Mouse (Mus musculus) large intestine, adult 2 months (tissue): Measurements from ENCODE around the gene Fabp2. TPM values are rescaled to one million over a fixed set of nuclear protein-coding genes. Genes with fewer than 3 reads are reported as not detected.

ENCODE experiments used
- DNase-seq: peaks from one replicate; pipeline ENCODE4 v3.0.0-alpha.2; 2012; ENCODE audit warnings: low read depth, low spot score
- WGBS: fragments of 180-500 bp; shearing (Covaris S2); methylation state at CpG from one replicate; pipeline ENCODE4 v1.1.7; 2018; 5-methylcytosine and 5-hydroxymethylcytosine counted together
- polyA plus RNA-seq: library from polyadenylated mRNA; depleted of rRNA; stranded (reverse); fragments of >200 nt; gene quantifications from 2 replicates; pipeline ENCODE4 v1.2.3, GENCODE M21; 2012; rRNA removed

The Fabp2 gene
- polyA plus RNA-seq = 493 and 1,413 TPM in 2 replicates

DNA sequence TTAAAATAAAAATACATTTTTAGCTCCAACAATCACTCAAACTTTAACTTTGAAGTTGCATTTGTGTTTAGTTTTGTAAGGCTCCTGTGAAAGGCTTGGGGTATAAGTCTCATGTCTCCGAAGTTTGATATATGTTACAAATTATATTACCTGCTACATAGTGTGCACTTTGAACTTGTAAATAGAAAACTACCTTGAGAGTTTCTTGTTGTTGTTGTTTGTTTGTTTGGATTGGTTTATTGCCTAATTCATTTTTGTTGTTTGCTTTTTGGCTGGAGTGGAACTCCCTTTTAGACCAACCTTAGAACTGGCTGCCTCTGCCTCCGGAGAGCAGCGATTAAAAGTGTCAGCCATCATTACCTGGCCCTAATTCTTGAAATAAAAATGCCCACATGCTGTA is at the start of gene Fabp2:
Gene Fabp2 (plus strand): TSS at position 301 of the 400 bp plus-strand sequence.
- DNase-seq = no peak
- WGBS = 36% methylated on average over 3 of the region's 3 CpGs

DNA sequence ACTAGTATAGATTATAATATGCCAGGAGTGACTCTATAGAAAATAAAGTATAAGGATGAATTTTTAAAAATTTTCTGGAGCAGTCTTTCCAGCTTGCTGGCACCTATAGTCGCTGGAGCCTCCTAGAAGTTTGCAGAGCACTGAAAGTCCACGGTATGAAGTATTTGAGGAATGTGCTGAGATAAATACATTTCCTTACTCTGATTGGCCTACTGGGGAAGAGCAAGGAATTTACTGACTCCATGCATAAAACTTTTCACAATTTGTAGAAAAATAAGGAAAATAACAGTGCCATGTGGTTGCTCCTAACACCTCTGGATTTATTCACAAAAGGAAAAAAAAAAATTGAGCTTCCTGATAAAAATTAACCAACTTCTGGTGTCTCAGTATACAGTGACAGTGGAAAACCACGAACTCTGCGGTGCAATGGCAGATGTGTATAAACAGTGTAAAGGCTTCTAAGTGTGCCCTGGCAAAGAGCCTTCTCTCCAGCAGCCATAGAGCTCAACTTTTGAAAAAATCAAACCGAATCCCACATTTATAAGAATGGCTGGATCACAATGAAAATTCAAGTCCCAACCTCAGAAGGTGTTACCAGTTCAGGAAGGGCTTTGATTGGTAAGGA is 46.4 kb upstream of the Fabp2 start:
- WGBS = 51% methylated on average over 5 of the region's 5 CpGs
- DNase-seq = no peak

DNA sequence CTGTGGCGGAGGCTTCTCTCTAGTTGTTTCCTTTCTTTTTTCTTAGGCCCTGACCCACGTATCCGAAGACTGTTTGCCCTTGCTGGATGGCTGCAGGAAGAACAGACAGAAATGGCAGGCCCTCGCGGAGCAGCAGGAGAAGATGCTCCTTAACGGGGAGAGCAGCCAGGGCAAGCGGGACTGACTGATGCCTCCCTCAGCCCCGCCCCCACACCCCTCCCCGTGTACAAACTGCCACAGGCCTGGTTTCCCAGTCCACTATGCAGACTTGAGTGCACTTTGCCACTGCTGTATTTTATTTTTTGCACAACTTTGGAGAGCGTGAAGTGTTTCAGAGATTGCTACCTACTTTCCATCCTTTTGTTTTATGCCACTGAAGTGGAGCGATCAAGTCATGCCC is 39.7 kb upstream of the Fabp2 start:
- 73% methylated on average over 11 of the region's 11 CpGs for WGBS
- no peak for DNase-seq

DNA sequence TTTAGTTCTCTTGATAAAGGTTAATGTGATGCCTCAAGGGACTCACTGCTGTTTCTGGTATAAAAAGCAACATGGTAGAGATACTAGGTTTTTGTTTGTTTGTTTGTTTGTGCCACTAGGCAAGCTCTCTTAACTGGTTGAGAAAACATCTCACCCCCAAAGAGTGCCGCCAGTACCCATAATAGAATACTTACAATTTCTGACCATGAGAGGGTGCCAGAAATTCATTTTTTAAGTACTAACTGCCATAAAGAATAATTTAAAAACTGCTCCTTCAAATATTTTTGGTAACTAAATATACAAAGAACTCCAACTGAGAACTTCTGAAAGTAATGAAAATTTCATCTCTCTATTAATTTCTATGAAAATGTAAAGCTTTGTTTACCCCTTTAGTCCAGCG is 35.0 kb upstream of the Fabp2 start:
- 50% methylated on average over 2 of the region's 2 CpGs for WGBS
- no peak for DNase-seq

DNA sequence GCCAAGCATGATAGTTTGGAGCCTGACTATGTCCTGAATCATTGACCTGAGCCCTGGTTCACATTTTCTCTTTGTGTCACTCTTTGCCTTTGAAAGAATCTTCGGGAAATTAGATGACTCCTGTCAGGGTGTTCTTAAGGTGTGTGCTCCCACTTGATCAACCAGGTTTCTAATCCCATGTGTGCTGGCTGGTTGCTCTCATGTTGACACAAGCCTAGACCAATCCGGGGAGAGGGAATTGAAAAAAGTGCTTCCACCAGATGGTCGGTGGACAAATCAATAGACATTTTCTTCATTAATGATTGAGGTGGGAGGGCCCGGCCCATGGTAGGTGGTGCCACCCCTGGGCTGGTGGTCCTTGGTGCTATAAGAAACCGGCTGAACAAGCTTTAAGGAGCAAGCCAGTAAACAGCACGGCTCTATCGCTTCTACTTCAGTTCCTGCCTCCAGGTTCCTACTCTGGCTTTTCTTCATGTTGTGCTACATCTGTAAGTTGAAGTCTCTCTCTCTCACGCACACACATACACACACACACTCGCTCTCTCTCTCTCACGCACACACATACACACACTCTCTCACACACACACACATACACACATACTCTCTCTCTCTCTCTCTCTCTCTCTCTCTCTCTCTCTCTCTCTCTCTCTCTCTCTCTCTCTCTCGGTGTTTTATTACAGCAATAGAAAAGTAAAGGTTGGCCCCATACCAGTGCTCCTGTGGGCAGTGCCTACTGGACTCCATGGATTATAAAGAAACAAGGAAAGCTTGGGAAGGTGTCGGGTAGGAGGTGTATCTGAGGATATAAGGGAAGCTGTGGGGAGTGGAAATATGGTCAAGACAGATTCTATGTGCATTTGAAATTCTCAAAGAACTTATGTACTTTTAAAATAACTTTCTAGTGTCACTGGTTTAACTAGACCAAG is 34.0 kb upstream of the Fabp2 start:
- 32% methylated on average over 12 of the region's 12 CpGs for WGBS
- no peak for DNase-seq

DNA sequence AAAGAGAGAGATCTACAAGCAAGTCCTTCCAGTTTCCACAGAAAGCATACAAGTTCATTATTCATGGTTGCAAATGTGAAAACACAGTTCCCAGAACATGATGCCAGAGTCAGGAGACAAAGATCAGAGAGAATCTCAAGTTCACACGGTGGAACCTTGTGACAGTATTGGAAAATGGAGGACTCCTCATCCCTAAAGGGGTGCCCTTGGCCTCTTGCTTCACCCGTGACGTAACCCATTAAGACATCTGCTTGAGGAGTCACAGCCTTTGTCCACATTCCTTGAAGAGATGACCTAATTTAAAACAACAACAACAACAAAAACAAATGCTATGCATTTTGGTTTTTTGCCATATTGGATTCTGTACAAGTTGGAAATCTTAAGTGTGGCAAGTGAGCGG is 29.8 kb upstream of the Fabp2 start:
- WGBS = 75% methylated on average over 4 of the region's 4 CpGs
- no peak for DNase-seq

DNA sequence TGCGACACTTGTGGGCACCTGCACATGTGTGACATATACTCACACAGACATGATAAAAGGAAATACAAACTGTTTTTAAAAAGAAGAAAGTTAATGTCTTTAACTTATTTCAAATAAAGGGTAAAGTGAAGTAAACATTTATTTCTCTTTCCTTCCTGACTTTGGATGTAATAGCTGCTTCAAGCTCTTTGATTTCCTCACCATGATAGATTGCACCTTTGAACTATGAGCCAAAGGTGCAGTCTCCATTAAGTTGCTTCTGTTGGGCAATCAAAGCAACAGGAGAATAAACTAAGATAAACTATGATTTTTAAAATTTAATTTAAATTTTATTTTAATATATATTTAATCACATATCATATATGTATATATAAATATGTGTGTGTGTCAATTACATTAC is 26.6 kb upstream of the Fabp2 start:
- no peak for DNase-seq
- 100% methylated on average over 1 of the region's 1 CpGs for WGBS

DNA sequence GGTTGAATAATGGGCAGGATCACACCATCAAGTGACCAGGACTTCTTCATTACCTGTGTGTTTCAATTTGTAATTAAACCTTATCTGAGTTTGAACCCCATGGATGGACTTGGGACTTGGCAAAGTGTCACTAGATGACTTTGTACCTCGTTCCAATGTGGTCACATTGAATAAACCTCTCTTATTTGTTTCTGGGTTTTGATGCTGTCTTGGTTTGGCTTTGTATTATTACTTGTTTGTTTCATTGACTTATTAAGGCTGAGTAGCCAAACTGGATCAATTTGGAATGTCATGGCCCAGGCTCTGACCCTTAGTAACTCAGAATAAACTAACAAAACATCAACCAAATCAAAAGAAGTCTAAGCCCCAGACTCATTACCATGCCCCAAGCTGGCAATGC is 23.3 kb upstream of the Fabp2 start:
- no peak for DNase-seq
- 46% methylated on average over 1 of the region's 1 CpGs for WGBS

DNA sequence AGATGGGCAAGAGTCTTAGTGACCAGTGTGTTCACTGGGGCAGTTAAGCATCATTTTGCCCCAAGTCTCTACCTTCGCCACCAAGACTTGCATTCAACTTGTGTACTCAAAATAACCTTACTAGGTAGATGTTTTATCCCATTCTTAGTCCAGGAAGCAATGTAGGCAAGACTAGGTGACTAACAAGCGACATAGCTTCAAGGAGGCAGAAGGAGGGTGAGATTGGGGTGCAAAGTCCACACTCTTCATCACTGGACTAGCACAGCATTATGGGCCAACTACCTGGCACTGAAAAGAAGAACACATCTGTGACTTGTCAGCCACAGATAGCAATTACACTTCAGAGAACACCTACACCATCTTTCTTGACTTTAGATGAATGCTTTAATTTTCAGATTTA is 18.0 kb upstream of the Fabp2 start:
- WGBS = 60% methylated on average over 2 of the region's 2 CpGs

DNA sequence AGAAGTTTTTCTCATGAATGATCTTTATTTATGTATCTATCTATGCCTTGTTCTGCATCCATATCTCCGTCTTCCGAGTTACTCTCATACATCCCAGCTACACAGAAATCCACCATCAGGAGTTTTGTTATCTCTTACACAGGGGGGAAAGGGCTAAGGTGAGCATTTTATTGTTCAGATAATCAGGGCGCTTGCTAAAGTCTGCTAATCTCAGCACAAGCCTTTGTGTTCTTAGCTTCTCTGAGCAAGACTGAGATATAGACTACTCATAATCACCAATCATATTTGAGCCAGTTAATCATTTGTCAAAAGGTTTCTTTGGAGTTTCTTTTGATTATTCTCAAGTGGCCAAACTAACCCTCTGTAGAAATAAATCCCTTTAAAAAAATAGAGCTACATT is 17.3 kb upstream of the Fabp2 start:
- 56% methylated on average over 3 of the region's 3 CpGs for WGBS
- no peak for DNase-seq

More for the DNA sequence above, 18.0 kb upstream of the Fabp2 start:
- no peak for DNase-seq

DNA sequence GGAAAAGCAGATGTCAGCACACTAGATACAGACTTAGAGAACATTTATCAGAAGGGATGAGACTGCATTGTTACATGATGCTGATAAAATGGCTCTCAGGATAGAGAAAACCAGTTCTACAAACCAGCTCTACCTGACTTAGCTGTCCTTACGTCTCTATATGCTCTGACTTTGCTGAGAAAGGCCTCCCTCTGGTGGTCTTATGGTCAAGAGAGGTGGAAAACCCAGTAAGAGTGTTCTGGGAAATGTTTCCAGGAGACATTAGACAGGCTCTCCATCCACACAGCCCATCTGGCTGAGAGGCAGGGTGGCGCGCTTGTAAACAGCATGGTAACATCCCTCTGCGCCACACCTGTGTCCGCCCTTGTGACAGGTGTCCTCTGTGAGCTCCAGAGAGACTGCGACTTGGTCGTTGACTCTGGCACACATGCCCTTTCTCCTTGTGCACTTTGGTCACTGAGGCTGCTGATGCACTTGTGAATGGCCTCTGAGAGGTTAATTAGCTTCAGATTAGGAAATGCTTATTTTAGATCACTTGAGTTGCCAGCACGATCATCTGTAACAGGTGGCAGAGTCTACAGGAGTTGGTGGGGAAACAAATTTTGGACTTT is 16.1 kb upstream of the Fabp2 start:
- WGBS = 37% methylated on average over 8 of the region's 8 CpGs
- DNase-seq = peak; percentile 75

DNA sequence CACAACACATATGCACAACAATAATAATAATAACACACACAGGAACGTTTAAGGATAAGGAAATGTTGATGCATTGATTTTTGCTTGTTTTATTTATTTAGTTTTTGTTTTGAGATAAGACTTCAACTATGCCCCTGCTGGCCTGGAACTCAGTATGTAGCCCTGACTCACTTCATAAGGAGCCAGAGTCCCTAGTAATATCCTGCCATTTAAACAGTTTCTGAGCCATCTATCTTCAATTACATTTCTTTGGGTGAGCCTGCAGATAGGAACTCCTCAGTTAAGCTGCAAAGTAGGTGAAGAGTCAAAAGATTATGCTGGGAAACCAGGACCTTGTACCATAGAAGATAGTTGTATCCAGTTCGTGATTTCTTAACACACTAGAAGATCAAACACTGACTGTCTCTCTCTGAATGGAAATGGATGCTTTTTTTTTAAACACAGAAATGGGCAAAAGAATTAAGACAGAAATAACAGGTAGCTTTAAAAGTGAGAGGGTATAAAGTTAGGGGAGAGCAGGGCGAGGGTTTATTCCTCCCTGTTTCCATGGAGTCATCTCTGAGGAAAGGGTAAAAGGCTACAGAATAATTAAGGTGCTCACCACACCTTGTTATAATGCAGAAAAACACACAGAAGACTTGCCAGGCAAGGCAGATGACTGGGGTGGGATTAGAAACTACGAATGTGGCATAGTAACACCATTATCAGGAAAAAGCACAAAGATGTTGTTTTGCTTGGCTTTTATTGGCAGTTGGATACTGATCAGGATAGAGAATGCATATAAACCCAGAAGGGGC is 7.2 kb upstream of the Fabp2 start:
- peak; percentile 72 for DNase-seq
- 33% methylated on average over 4 of the region's 4 CpGs for WGBS

DNA sequence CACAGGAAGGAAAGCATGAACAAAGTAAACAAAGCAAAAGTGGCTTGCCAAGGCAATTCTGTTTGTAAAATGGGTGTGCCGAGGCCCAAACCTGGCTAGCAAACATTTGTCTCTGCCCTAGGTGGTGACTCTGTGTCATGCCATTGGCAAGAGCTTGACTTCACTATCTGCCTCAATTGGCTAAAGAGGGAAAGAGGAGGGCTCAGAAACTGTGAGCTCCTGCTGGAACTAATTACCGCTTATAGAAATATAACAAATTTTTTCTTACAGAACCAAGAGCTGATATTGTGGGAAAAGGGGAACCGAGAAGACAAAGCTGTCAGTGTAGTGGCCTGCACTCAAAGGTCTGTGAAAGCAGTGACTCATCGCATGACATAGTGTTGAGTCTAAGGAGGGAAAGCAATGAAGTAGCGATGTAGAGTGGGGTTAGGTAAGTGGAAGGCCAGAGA is 6.5 kb upstream of the Fabp2 start:
- 18% methylated on average over 5 of the region's 5 CpGs for WGBS
- no peak for DNase-seq

DNA sequence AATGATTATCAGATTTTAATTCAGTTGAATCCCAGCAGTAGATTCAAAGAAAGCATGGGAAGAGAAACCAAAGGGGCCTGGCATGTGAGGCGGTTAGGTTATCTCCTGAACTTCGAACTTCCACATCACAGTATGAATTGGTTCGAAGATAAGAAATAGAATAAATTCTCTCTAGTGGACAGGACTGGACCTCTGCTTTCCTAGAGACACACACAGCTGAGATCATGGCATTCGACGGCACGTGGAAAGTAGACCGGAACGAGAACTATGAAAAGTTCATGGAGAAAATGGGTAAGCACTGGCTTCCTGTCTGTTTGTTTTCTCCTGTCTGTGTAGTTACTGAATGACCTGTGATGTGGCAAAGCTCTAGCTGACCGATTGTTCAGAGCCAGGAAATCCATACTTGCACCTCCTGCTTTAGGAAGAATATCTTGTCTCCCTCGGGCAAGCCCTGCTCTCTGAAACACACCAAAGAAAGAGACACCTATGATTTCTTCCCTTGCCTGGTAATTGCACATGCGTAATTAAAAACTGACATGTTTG is 388 bp downstream of the Fabp2 start:
- 29% methylated on average over 11 of the region's 11 CpGs for WGBS
- DNase-seq = no peak

DNA sequence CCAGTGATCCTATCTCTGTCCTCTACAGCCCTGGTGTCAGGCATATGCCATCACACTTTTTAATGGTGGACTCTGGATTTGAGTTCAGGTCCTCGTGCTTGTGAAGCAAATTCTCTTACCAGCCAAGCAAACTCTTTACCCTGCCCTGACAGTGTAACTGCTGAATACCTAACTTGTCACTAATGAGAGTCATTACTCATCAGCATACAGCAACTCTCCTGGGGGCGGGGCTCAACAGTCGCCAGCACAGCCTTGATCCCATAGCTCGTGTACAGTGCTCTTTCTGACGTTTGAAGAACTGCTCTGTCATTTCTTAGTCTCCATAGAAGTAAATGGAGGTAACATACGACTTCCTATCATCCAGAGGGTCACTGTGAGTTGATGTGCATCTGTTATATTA is 3.4 kb downstream of the Fabp2 start:
- WGBS = 63% methylated on average over 6 of the region's 6 CpGs
- no peak for DNase-seq

DNA sequence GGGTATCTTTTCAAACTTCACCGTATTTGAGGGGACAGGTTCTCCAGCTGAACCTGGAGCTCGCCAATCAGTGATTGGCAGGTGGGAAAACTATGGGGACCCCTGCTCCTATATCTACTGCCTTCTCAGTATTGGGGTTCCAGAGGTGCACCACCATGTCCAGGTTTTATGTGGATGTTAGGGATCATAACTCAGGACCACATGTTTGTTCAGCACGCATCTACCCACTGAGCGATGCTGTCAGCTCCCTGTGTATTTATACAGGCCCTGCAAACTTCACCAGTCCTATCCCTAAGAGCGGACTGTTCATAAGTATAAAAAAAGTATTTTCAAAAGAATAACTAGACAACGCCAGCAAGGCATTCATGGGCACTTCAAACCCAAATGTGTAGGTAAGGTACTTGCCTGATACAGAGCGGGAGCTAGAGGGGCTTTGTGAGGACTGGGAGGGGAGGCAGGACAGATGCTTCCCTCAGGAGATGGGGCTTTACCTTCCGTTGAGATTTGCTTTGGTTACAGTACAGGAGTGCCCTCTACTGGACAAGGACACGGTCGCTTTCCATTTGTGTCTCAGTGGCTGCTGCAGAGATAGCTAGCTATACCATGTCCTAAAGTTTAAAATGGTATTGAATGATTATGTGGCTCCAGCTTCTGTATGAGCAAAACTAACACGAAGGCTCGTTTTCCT is 9.0 kb downstream of the Fabp2 start:
- peak; percentile 70 for DNase-seq

DNA sequence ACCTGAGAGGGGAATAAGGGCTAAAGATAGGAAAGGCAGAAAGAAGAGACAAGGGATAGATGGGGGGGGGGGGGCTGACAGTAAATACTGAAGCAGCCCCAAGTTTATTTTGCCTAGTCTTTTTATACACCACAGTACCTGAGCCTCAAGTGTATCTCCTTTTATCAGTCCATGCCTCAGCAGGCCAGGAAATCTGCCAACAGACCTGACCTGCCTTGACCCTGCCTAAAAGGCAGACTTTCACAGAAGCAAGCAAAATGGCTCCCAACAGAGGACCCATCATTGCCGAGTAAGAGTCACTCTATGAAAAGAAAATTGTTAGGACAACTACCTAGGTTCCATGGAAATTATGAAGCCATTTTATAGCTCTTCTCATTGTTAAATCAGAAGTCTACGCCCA is 13.0 kb downstream of the Fabp2 start:
- WGBS = 86% methylated on average over 2 of the region's 2 CpGs
- DNase-seq = no peak

More for the DNA sequence above, 9.0 kb downstream of the Fabp2 start:
- WGBS = 34% methylated on average over 12 of the region's 12 CpGs

DNA sequence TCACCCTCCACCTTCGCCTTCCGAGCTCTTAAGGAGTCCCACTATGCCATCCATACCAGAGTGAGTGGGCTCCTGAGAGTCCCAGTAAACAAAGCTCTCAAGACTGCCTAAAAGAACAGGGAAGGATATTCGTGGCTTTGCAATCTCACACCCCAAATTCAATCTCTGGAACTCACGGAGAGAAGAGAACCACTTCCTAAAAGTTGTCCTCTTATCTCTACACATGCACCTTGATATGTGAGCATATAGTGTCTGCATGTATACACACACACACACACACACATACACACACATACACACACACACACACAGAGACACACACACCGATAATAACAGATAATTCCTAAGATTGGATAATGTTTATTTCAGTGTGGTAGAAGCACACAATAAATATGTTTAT is 20.6 kb downstream of the Fabp2 start:
- DNase-seq = no peak
- 88% methylated on average over 5 of the region's 5 CpGs for WGBS

DNA sequence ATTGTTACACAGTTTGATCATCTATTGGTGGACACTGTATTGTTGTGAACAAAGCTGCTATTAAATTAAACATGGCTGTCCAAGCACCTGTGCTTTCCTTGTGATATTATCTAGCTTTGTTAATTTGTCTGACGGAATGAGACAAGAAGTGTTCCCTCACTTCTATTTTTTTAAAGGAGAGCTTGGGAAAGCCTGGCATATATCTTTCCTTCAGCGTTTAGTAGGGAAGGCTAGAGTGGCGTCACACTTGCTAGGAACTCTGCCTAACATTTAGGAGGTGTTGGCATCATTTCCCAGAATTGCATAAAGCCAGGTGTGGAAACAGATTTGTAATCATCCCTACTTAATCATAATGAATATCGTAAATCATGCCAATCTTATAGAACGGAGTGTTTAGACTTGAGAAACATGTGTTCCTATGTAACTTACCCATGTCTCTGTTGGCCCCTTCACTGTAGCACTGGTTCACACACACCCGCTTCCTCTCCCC is 21.4 kb downstream of the Fabp2 start:
- no peak for DNase-seq
- WGBS = 87% methylated on average over 6 of the region's 6 CpGs
